Mouse (Mus musculus) neural tube, embryonic 13.5 days (tissue): Measurements from ENCODE around the gene Glg1. TPM values are rescaled to one million over a fixed set of nuclear protein-coding genes. Genes with fewer than 3 reads are reported as not detected.

Experiments used
- ATAC-seq: fragments of 200-750 bp; cut with Nextera tagmentation; 2 replicates; pipeline ENCODE4 v1.8.0; 2017; ENCODE audit warnings: low read depth, mild to moderate bottlenecking, moderate TSS enrichment, moderate library complexity
- H3K27ac ChIP-seq: fragments of 300-500 bp; sonication (generic); replicated peaks from 2 replicates; pipeline ENCODE4 v1.5.1; 2015; ENCODE audit warnings: moderate library complexity, mild to moderate bottlenecking, inconsistent platforms
- H3K27me3 ChIP-seq: fragments of 300-500 bp; sonication (generic); 2 replicates; pipeline ENCODE4 v1.6.1; 2015; ENCODE audit warnings: mild to moderate bottlenecking, inconsistent platforms
- H3K36me3 ChIP-seq: fragments of 300-500 bp; sonication (generic); 2 replicates; pipeline ENCODE4 v1.6.1; 2015; ENCODE audit warnings: mild to moderate bottlenecking, inconsistent platforms
- H3K4me1 ChIP-seq: fragments of 300-500 bp; sonication (generic); replicated peaks from 2 replicates; pipeline ENCODE4 v1.6.1; 2015; ENCODE audit warnings: inconsistent platforms
- H3K4me2 ChIP-seq: fragments of 300-500 bp; sonication (generic); 2 replicates; pipeline ENCODE4 v1.6.1; 2015; ENCODE audit warnings: inconsistent platforms, mild to moderate bottlenecking, moderate library complexity
- H3K4me3 ChIP-seq: fragments of 300-500 bp; sonication (generic); 2 replicates; pipeline ENCODE4 v1.5.1; 2015; ENCODE audit warnings: mild to moderate bottlenecking, inconsistent platforms
- H3K9ac ChIP-seq: fragments of 300-500 bp; sonication (generic); 2 replicates; pipeline ENCODE4 v1.6.1; 2015; ENCODE audit warnings: moderate library complexity, mild to moderate bottlenecking, inconsistent platforms
- H3K9me3 ChIP-seq: fragments of 300-500 bp; sonication (generic); 2 replicates; pipeline ENCODE4 v1.6.1; 2016; ENCODE audit warnings: inconsistent platforms
- WGBS: fragments of 180-500 bp; shearing (Covaris S2); methylation state at CpG from one replicate; pipeline ENCODE4 v1.1.7; 2015; 5-methylcytosine and 5-hydroxymethylcytosine counted together
- microRNA-seq: library from miRNA; unstranded; fragments of <30 nt; microRNA quantifications from one replicate; pipeline ENCODE4, GENCODE M21; 2016
- polyA plus RNA-seq: library from polyadenylated mRNA; unstranded; fragments of >200 nt; fragmentation: Nextera tagmentation; extraction: Ambion mirVana; gene quantifications from 2 replicates; pipeline ENCODE4 v1.2.1, GENCODE M21; 2015

Glg1 gene
- polyA plus RNA-seq, 1 experiment from 2014 or later, result 69.5 TPM

GRCm38 (mm10) chr8:111114891-111115290 lies 144.1 kb downstream of the Glg1 start:
- Histone ChIP-seq H3K27me3 (no peaks in the 10 kb centered on the region), H3K9ac (no peak overlapping the region), H3K27ac (no peak overlapping the region), H3K4me3 (no peak overlapping the region), H3K9me3 (no peaks in the 10 kb centered on the region), H3K36me3 (peaks cover 84% of the 10 kb centered on the region), H3K4me1 (no peaks in the 10 kb centered on the region), H3K4me2 (no peak overlapping the region)
- 96% methylated on average over 5 of the region's 5 CpGs for WGBS
- ATAC-seq, result no peak

Small RNA genes lying within 50 kb of the gene (microRNA-seq; reads per million reads assigned to microRNA genes)
- gene Gm23193, result not detected

Other genes starting within 250 kb of the Glg1 start
- gene Ddx19b, start 227.5 kb downstream of the Glg1 start, polyA plus RNA-seq, result 6.5 and 6.7 TPM in 2 replicates
- gene Aars, start 226.1 kb downstream of the Glg1 start, polyA plus RNA-seq, result 74.5 and 75.3 TPM in 2 replicates
- gene Exosc6, start 202.9 kb downstream of the Glg1 start, polyA plus RNA-seq, result not detected in 2 replicates
- 1.9 and 3.1 TPM in 2 replicates for gene Clec18a, start 166.8 kb downstream of the Glg1 start, polyA plus RNA-seq
- gene Pdpr, start 164.6 kb downstream of the Glg1 start, polyA plus RNA-seq, result 9.6 and 11.6 TPM in 2 replicates
- 26.9 and 29.6 TPM in 2 replicates for gene Rfwd3, start 41.0 kb upstream of the Glg1 start, polyA plus RNA-seq
- 0.18 and 0.90 TPM in 2 replicates for gene Mlkl, start 79.0 kb upstream of the Glg1 start, polyA plus RNA-seq
- gene Fa2h, start 134.6 kb upstream of the Glg1 start, polyA plus RNA-seq, result 0.11 and 0.13 TPM in 2 replicates